Mouse (Mus musculus): ENCODE measurements around the gene Prok1.

Gene Prok1

GRCm38 (mm10) chr3:107183178-107183577 lies 56.3 kb downstream of the Prok1 start:
- no peak for DNase-seq

Data from cerebellum, adult 9-10 months (tissue).